Mouse (Mus musculus) stomach, embryonic 16.5 days (tissue): ENCODE measurements around the gene 4921504E06Rik. TPM values are rescaled to one million over a fixed set of nuclear protein-coding genes. Genes with fewer than 3 reads are reported as not detected.

ENCODE experiments used
- ATAC-seq: fragments of 200-750 bp; cut with Nextera tagmentation; 2 replicates; pipeline ENCODE4 v1.8.0; 2017; ENCODE audit warnings: moderate number of reproducible peaks, moderate TSS enrichment; ENCODE audit not compliant: insufficient read depth, low FRiP score
- H3K27ac ChIP-seq: fragments of 300-500 bp; sonication (generic); 2 replicates; pipeline ENCODE4 v1.5.1; 2014; ENCODE audit warnings: low read length
- H3K27me3 ChIP-seq: fragments of 300-500 bp; sonication (generic); 2 replicates; pipeline ENCODE4 v1.6.1; 2014; ENCODE audit warnings: low read length, control low read depth, mixed read lengths; ENCODE audit not compliant: control insufficient read depth, insufficient read depth
- H3K36me3 ChIP-seq: fragments of 300-500 bp; sonication (generic); 2 replicates; pipeline ENCODE4 v1.6.1; 2014; ENCODE audit warnings: low read length; ENCODE audit not compliant: control insufficient read depth, insufficient read depth
- H3K4me1 ChIP-seq: fragments of 300-500 bp; sonication (generic); 2 replicates; pipeline ENCODE4 v1.6.1; 2014; ENCODE audit warnings: low read length, control low read depth, mixed read lengths; ENCODE audit not compliant: control insufficient read depth, insufficient read depth
- H3K4me2 ChIP-seq: fragments of 300-500 bp; sonication (generic); 2 replicates; pipeline ENCODE4 v1.6.1; 2014; ENCODE audit warnings: low read depth, low read length, mixed read lengths
- H3K4me3 ChIP-seq: fragments of 300-500 bp; sonication (generic); replicated peaks from 2 replicates; pipeline ENCODE4 v1.5.1; 2014; ENCODE audit warnings: mild to moderate bottlenecking, low read length
- H3K9ac ChIP-seq: fragments of 300-500 bp; sonication (generic); 2 replicates; pipeline ENCODE4 v1.6.1; 2014; ENCODE audit warnings: low read length
- H3K9me3 ChIP-seq: fragments of 300-500 bp; sonication (generic); replicated peaks from 2 replicates; pipeline ENCODE4 v1.6.1; 2016; ENCODE audit warnings: low read length, control low read depth; ENCODE audit not compliant: control insufficient read depth
- WGBS: fragments of 180-500 bp; shearing (Covaris S2); extraction: QIAGEN DNeasy Blood & Tissue Kit; methylation state at CpG from one replicate; pipeline ENCODE4 v1.1.7; 2014; 5-methylcytosine and 5-hydroxymethylcytosine counted together
- polyA plus RNA-seq: library from polyadenylated mRNA; unstranded; fragments of >200 nt; fragmentation: Nextera tagmentation; extraction: Ambion mirVana; gene quantifications from 2 replicates; pipeline ENCODE4 v1.2.1, GENCODE M21; 2015

4921504E06Rik gene
- polyA plus RNA-seq, 1 experiment from 2014 or later, result not detected

DNA sequence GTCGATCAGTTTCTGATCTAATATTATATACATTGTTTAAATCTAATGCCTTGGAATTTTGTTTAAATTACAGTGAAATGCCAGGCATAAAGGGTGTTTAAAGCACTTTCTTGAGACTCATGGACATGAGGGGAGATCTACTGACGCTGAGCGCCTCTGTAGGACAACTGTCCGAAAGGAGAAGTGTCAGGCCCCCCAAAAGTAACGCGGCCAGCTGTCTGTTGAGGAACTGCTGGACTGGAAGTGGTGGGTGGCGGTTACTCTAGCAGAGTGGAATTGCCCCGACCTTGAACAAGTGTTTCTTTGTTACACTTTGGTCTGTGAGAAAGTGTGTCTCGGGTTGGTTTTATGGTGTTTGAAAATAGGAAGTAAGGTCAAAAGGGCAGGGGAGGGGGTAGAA is 109.4 kb downstream of the 4921504E06Rik start:
- peaks cover 4% of the 10 kb centered on the region; the same call in 1 of the 2 replicates for H3K4me1 ChIP-seq
- no peaks in the 10 kb centered on the region for H3K9me3 ChIP-seq
- no peak overlapping the region for H3K4me2 ChIP-seq
- no peak overlapping the region for H3K4me3 ChIP-seq
- ATAC-seq, result no peak
- H3K36me3 ChIP-seq, result no peaks in the 10 kb centered on the region
- 4% methylated on average over 9 of the region's 9 CpGs for WGBS
- no peak overlapping the region for H3K27ac ChIP-seq
- peaks cover 74% of the 10 kb centered on the region for H3K27me3 ChIP-seq
- no peak overlapping the region for H3K9ac ChIP-seq

DNA sequence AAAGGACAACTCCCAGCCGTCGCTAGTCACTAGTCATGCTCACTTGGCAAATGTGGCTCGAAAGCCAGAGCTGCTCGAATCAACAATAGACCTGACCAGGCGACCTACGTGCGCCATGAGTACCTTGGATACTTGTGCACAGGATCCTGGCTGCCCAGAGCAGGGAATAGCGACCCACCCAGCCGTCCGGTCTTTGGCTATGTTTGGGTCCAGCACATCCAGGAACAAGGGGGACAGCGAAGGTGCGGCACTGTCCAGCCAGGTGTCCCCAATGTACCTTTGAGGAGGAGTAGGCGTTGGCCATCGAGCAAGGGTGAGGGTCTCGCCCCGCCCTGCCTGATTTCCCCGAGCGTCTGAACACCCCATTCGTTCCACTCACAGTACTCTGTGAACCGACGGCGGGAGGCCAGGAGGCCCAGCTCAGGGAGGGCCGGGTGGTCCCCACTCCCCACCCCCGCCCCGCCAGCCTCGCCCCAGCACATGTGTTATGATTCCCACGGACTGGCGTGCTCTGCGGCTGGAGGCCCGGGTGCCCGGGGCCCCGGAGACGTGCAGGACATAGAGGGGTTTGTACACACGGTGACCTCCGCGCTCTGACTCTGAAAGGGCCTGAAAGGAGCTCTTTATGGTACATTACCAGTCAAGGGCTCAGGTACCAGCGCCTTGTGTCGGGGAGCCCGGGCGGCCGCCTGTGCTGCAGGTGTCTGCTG is 121.9 kb downstream of the 4921504E06Rik start:
- H3K9ac ChIP-seq, result no peak overlapping the region
- H3K27ac ChIP-seq, result no peak overlapping the region
- H3K4me3 ChIP-seq, result peak overlapping the region; percentile 19
- H3K4me1 ChIP-seq, result 0 out of 2 replicates have a peak, but pooled peaks cover 3% of the 10 kb centered on the region
- ATAC-seq, result peak; percentile 82
- H3K27me3 ChIP-seq, result peaks cover 64% of the 10 kb centered on the region
- 3% methylated on average over 41 of the region's 41 CpGs for WGBS
- H3K36me3 ChIP-seq, result no peaks in the 10 kb centered on the region
- H3K4me2 ChIP-seq, result no peak overlapping the region
- no peaks in the 10 kb centered on the region for H3K9me3 ChIP-seq

DNA sequence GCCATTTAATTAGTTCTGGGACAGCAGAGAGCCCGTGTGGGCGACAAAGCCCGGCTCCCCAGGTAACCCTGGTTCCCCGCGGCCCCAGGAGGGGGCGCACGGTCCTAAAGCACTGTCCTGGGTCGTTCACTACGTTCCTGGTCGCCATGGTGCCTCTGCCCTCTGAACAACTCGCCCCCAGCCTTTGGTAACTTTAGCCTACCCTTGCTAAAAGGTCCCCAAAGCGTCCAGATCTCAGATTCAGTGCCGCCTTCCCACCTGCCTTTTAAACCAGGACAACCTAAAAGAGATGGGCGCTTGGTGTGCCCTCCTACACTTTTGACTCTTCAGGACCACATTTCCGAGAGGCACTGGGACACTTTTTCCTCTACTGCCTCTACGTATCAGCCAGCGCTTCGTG is 122.5 kb downstream of the 4921504E06Rik start:
- Histone ChIP-seq H3K4me1 (0 out of 2 replicates have a peak, but pooled peaks cover 3% of the 10 kb centered on the region), H3K27ac (no peak overlapping the region), H3K36me3 (no peaks in the 10 kb centered on the region), H3K4me3 (peak overlapping the region; percentile 19), H3K9ac (no peak overlapping the region), H3K9me3 (no peaks in the 10 kb centered on the region), H3K4me2 (no peak overlapping the region), H3K27me3 (peaks cover 64% of the 10 kb centered on the region)
- WGBS, result 1% methylated on average over 18 of the region's 18 CpGs
- 0 out of 2 replicates have a peak, but pooled peaks have one; percentile 42 for ATAC-seq

DNA sequence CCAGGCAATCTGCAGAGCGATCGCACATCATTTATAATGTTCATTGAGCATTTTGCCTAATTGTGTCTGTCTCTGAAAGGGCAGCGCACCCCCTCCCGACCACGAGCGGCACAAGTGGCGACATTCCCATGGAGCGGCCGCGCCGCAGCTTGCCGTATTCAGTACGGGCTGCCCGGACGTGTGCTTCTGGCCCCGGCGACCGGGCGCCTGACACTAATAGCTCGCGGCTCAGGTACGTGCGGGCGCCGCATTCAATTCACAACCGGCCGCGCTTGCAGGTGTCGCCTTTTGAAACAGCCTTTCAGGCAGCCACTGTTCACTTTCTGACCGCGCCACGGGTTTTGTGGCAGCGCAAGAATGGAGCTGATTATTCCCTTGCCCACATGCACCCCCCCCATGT is 123.0 kb downstream of the 4921504E06Rik start:
- Histone ChIP-seq H3K9me3 (no peaks in the 10 kb centered on the region), H3K4me1 (0 out of 2 replicates have a peak, but pooled peaks cover 3% of the 10 kb centered on the region), H3K9ac (no peak overlapping the region), H3K27ac (no peak overlapping the region), H3K4me3 (peak overlapping the region; percentile 19), H3K36me3 (no peaks in the 10 kb centered on the region), H3K27me3 (peaks cover 60% of the 10 kb centered on the region), H3K4me2 (no peak overlapping the region)
- ATAC-seq, result no peak
- under 1% methylated on average over 33 of the region's 33 CpGs for WGBS

DNA sequence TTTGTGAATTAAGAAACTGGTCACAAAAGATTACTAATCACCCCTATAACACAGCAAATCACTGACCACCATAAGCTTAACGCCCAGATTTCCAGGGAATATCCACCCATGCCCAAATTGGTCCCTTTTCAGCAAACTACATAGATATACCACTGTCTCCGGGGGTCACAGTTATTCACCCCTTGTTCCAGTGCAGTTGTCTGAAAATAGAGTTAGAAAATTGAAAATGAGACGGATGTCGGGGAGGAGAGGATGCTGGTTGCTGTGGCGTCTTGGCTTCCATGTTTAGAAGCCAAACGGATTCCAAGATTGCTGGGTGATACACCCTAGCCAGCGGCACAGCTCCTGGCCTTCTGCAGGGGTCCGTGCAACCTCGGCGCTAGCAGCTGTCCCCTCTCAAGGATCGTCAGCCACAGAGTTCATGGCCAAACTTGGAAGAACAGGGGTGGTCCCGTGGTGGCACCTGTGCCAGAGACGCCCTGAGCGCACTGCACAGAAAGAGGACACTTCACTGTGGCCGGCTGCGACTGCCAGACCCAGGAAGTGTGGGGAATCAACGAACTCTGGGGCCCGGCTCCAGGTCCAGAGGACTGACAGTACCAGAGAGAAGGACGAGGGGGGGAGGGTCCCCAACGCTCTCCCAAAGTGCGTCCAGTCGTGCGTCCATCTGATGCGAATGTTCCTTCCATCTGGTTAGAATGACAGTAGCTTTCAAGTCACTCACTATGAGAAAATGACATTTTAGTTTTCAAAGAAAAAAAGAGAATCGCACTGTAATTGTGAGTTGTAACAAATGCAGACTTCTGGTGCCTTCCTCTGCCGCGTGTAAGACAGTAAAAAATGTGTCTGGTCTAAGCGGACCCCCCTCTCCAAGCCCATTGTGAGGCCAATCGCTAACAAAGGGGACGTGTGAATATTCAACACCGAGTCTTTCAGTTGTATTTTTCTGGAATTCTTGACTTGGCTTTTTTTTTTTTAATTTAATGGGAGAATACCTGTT is 123.7 kb downstream of the 4921504E06Rik start:
- Histone ChIP-seq H3K9ac (no peak overlapping the region), H3K4me3 (peak overlapping the region; percentile 19; the same call in 1 of the 2 replicates), H3K4me1 (0 out of 2 replicates have a peak, but pooled peaks cover 3% of the 10 kb centered on the region), H3K36me3 (no peaks in the 10 kb centered on the region), H3K27ac (no peak overlapping the region), H3K9me3 (no peaks in the 10 kb centered on the region), H3K27me3 (peaks cover 56% of the 10 kb centered on the region), H3K4me2 (no peak overlapping the region)
- WGBS, result 6% methylated on average over 31 of the region's 31 CpGs
- ATAC-seq, result no peak

DNA sequence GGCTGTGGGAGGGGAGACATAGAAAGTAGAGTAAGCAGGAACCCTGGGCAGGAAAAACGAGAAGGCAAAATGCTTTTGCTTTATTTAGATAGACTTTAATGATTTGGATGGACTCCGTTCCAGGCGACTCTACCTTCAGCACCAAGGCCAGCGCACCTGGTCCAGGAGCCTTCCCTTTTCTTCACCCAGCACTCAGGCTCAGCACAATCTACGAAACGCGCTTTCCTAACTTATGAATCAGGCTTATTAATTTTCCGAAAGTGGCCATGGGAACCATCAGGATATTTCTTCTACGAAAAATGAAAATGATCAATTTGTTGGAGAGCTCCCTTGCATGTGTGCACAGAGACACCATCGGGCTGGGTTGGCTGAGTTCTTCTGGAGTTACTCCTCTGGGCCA is 124.7 kb downstream of the 4921504E06Rik start:
- Histone ChIP-seq H3K9me3 (no peaks in the 10 kb centered on the region), H3K27ac (no peak overlapping the region), H3K4me2 (no peak overlapping the region), H3K4me3 (no peak overlapping the region), H3K9ac (no peak overlapping the region), H3K36me3 (no peaks in the 10 kb centered on the region), H3K27me3 (peaks cover 56% of the 10 kb centered on the region), H3K4me1 (0 out of 2 replicates have a peak, but pooled peaks cover 3% of the 10 kb centered on the region)
- ATAC-seq, result no peak
- 3% methylated on average over 10 of the region's 10 CpGs for WGBS

DNA sequence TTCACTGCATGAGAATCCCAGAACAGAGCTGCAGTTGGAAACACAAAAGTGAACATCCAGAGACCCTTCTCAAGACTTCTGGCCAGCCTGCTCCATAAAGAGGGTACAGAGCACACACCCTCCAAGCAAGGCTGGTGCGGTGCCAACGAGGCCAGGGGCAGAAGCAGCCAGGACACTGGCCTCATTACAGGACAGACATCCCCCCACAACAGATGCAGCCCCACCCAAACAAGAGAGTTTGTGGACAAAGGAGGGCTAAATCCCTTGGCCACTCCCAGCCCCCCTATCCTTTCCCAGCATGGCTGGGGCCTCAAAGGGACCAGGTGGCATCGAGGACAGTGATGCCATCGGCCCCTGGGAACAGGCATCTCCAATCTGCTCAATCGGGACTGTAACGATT is 130.6 kb downstream of the 4921504E06Rik start:
- H3K9me3 ChIP-seq, result no peaks in the 10 kb centered on the region
- H3K27me3 ChIP-seq, result peaks cover 3% of the 10 kb centered on the region; the same call in 1 of the 2 replicates
- ATAC-seq, result no peak
- H3K4me3 ChIP-seq, result no peak overlapping the region
- no peaks in the 10 kb centered on the region for H3K4me1 ChIP-seq
- 79% methylated on average over 6 of the region's 6 CpGs for WGBS
- H3K36me3 ChIP-seq, result no peaks in the 10 kb centered on the region
- no peak overlapping the region for H3K4me2 ChIP-seq
- H3K27ac ChIP-seq, result no peak overlapping the region
- H3K9ac ChIP-seq, result no peak overlapping the region

DNA sequence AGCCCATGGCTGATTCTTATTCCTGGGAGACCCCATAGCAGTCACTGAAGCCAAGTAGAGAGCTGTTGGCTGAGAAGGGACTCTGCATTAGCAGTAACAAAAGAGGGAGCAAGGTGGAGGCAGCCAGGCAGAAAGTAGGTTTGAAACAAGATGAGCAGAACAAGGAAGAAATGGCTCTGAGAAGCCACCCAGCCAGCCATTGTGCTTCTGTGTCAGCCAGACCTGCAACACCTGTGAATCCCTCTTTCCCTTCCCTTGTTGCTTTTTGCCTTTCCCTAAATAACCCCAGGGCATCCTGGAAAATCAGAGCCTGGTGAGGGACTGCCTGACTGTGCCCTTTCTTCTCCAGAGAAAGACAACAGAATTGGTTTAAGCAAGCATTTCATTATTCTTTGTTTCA is 131.5 kb downstream of the 4921504E06Rik start:
- no peaks in the 10 kb centered on the region for H3K27me3 ChIP-seq
- H3K27ac ChIP-seq, result no peak overlapping the region
- no peak overlapping the region for H3K9ac ChIP-seq
- H3K4me2 ChIP-seq, result no peak overlapping the region
- no peak for ATAC-seq
- no peak overlapping the region for H3K4me3 ChIP-seq
- no peaks in the 10 kb centered on the region for H3K9me3 ChIP-seq
- H3K36me3 ChIP-seq, result no peaks in the 10 kb centered on the region
- no peaks in the 10 kb centered on the region for H3K4me1 ChIP-seq
